Mouse (Mus musculus) c-Kit-negative CD71-positive TER-119-positive erythroid progenitor cells, embryonic 14.5 days (primary cell): ENCODE data around the gene Hoga1.
"Not testable (repeated sequence)": the region's sequence is repeated elsewhere in the genome, so short reads cannot be mapped to it uniquely, and the experiment has no call there.

ENCODE experiments used
- DNase-seq: peaks from one replicate; pipeline ENCODE4 v3.0.0-alpha.2; 2013; ENCODE audit warnings: low read depth, low spot score

The Hoga1 gene

GRCm38 (mm10) chr19:42068441-42069240 is 23.2 kb downstream of the Hoga1 start:
- DNase-seq, result no peak

GRCm38 (mm10) chr19:42069241-42069525 is 23.8 kb downstream of the Hoga1 start:
- DNase-seq, result no peak

- DNase-seq, result no peak
These were observed 25.8 kb downstream of the Hoga1 start for GRCm38 (mm10) chr19:42071221-42071620.

GRCm38 (mm10) chr19:42071886-42072608 is 26.6 kb downstream of the Hoga1 start:
- no peak for DNase-seq

GRCm38 (mm10) chr19:42072802-42073201 is 27.4 kb downstream of the Hoga1 start:
- no peak for DNase-seq

GRCm38 (mm10) chr19:42075051-42075450 is 29.6 kb downstream of the Hoga1 start:
- no peak for DNase-seq

- DNase-seq, result no peak
These were observed 30.6 kb downstream of the Hoga1 start for GRCm38 (mm10) chr19:42075992-42076391.

GRCm38 (mm10) chr19:42078566-42078965 is 33.2 kb downstream of the Hoga1 start:
- no peak for DNase-seq

GRCm38 (mm10) chr19:42079006-42079405 is 33.6 kb downstream of the Hoga1 start:
- DNase-seq, result no peak

- DNase-seq, result no peak
These were observed 34.5 kb downstream of the Hoga1 start for GRCm38 (mm10) chr19:42079950-42080349.

- no peak for DNase-seq
These were observed 35.1 kb downstream of the Hoga1 start for GRCm38 (mm10) chr19:42080469-42080868.

GRCm38 (mm10) chr19:42081613-42082012 is 36.2 kb downstream of the Hoga1 start:
- not testable (repeated sequence) for DNase-seq

- DNase-seq, result no peak
These were observed 40.3 kb downstream of the Hoga1 start for GRCm38 (mm10) chr19:42085690-42086089.

- DNase-seq, result peak; percentile 61
These were observed 40.8 kb downstream of the Hoga1 start, which contains the start of gene Morn4 for GRCm38 (mm10) chr19:42086166-42086565. Gene Morn4, minus strand, starts transcription at chr19:42086357.

- DNase-seq, result peak; percentile 32
These were observed 43.8 kb downstream of the Hoga1 start for GRCm38 (mm10) chr19:42089103-42089747.

GRCm38 (mm10) chr19:42089748-42090595 is 44.6 kb downstream of the Hoga1 start, which contains the start of gene Pi4k2a:
Gene Pi4k2a, plus strand, starts transcription at chr19:42090470.
- peak; percentile 99 for DNase-seq

GRCm38 (mm10) chr19:42090637-42091141 is 45.3 kb downstream of the Hoga1 start:
- peak; percentile 6 for DNase-seq

- no peak for DNase-seq
These were observed 54.0 kb downstream of the Hoga1 start for GRCm38 (mm10) chr19:42099406-42099805.

GRCm38 (mm10) chr19:42104681-42105080 is 59.3 kb downstream of the Hoga1 start:
- DNase-seq, result no peak

GRCm38 (mm10) chr19:42115783-42116335 is 70.4 kb downstream of the Hoga1 start:
- no peak for DNase-seq

GRCm38 (mm10) chr19:42118142-42118541 is 72.7 kb downstream of the Hoga1 start:
- DNase-seq, result no peak
